ENCODE assay signal across 8 mouse cellular contexts in genomic region chr15:89059161-89059931, GRCm38 (mm10). TPM values are rescaled to one million over a fixed set of nuclear protein-coding genes. Genes with fewer than 3 reads are reported as not detected.
DNase-seq lines count a peak whose midpoint lies in the region; ATAC-seq lines count a peak whose summit lies in the region.
"Had no signal": no experiment of that assay in that cellular context is flagged by ENCODE, and none has a peak within 500 bp of the region (broad histone marks: within the 10 kb centered on the region; RNA-seq: fewer than 3 reads in every experiment).

Gene Panx2, plus strand, starts transcription at chr15:89059734.

- H3K27me3 ChIP-seq in forebrain, embryonic 16.5 days (replicated peaks; ENCODE audit: control insufficient read depth, insufficient read depth, low read length), result no peaks in the 10 kb centered on the region
- H3K27me3 ChIP-seq in midbrain, embryonic 13.5 days, result peaks cover 39% of the 10 kb centered on the region

- under 1% methylated on average over 38 of the region's 57 CpGs for WGBS in forebrain, embryonic 16.5 days
- 2% methylated on average over 29 of the region's 57 CpGs for WGBS in midbrain, embryonic 13.5 days

- peak within 1 kb of the TSS; percentile 94 for H3K4me2 ChIP-seq in forebrain, embryonic 16.5 days (ENCODE audit: low read length)
- peak within 1 kb of the TSS; percentile 91 for H3K4me2 ChIP-seq in midbrain, embryonic 13.5 days (replicated peaks)

- peak; percentile 56 to 70 for DNase-seq in right cerebral cortex, postnatal 10 days (ENCODE audit: low spot score in 2 of 2)
- DNase-seq in right cerebral cortex, postnatal 14 days, result no peak
- peak; percentile 60 to 67 for DNase-seq in cerebellum, postnatal 36 days
- no peak for DNase-seq in layer of hippocampus, postnatal 25 days (ENCODE audit: extremely low spot score in 1 of 2, low spot score in 1 of 2)
- DNase-seq in thymus, postnatal 10 days (ENCODE audit: low spot score in 2 of 2), result no peak

- H3K4me1 ChIP-seq in forebrain, embryonic 16.5 days (replicated peaks; ENCODE audit: control insufficient read depth, insufficient read depth, low read length), result peaks cover 15% of the 10 kb centered on the region
- peaks cover 19% of the 10 kb centered on the region for H3K4me1 ChIP-seq in midbrain, embryonic 13.5 days (replicated peaks)

- peak within 1 kb of the TSS; percentile 82 for H3K9ac ChIP-seq in forebrain, embryonic 16.5 days (replicated peaks; ENCODE audit: low read depth, low read length)
- peak within 1 kb of the TSS; percentile 83 for H3K9ac ChIP-seq in midbrain, embryonic 13.5 days (replicated peaks)

- peak within 1 kb of the TSS; percentile 69 for H3K4me3 ChIP-seq in forebrain, embryonic 16.5 days (replicated peaks; ENCODE audit: low read length)
- H3K4me3 ChIP-seq in midbrain, embryonic 13.5 days (replicated peaks), result peak within 1 kb of the TSS; percentile 70
- H3K4me3 ChIP-seq: erythroblast, embryonic 14.5 days had no signal

- H3K27ac ChIP-seq in forebrain, embryonic 16.5 days (ENCODE audit: low read length), result peak within 1 kb of the TSS; percentile 37; the same call in 1 of the 2 replicates
- peak within 1 kb of the TSS; percentile 67 for H3K27ac ChIP-seq in midbrain, embryonic 13.5 days

- ATAC-seq in forebrain, embryonic 16.5 days, result peak; percentile 34
- ATAC-seq in midbrain, embryonic 13.5 days, result peak; percentile 62

- H3K36me3 ChIP-seq in forebrain, embryonic 16.5 days (ENCODE audit: control insufficient read depth, insufficient read depth), result no peaks in the 10 kb centered on the region
- no peaks in the 10 kb centered on the region for H3K36me3 ChIP-seq in midbrain, embryonic 13.5 days

- H3K9me3 ChIP-seq in forebrain, embryonic 16.5 days (ENCODE audit: control insufficient read depth, low read length), result no peaks in the 10 kb centered on the region
- H3K9me3 ChIP-seq in midbrain, embryonic 13.5 days, result no peaks in the 10 kb centered on the region

RNA-seq across cellular contexts. Expression of gene Panx2, which starts in this region (rescaled TPM):
- polyA plus RNA-seq in forebrain, embryonic 16.5 days (2015; fragmentation: Nextera tagmentation; extraction: Ambion mirVana), result 2.6 and 4.9 TPM in 2 replicates
- 100 to 1,000 TPM; 161 to 170 TPM for total RNA-seq in layer of hippocampus, postnatal 25 days (2021)
- 4.1 and 4.5 TPM in 2 replicates for polyA plus RNA-seq in midbrain, embryonic 13.5 days (2015; fragmentation: Nextera tagmentation; extraction: Ambion mirVana)
- polyA plus RNA-seq: erythroblast, embryonic 14.5 days had no signal

Comparison
In these comparisons a context has a peak if more than half of its experiments do, and no peak if none do; other contexts are left out.
1. DNase-seq: peak in right cerebral cortex, postnatal 10 days (2 of 2) and cerebellum, postnatal 36 days (2 of 2); none in right cerebral cortex, postnatal 14 days (single experiment), layer of hippocampus, postnatal 25 days (0 of 2) and thymus, postnatal 10 days (0 of 2).